Mouse (Mus musculus) adrenal gland, adult 18-20 months (tissue): ENCODE measurements around the gene Gchfr. TPM values are rescaled to one million over a fixed set of nuclear protein-coding genes. Genes with fewer than 3 reads are reported as not detected.

ENCODE experiments used
- DNase-seq, 2 experiments: peaks; one replicate each; pipeline ENCODE4 v3.0.0; 2021 to 2022; ENCODE audit warnings: low spot score in 2 of 2
- total RNA-seq, 2 experiments: library from RNA; stranded (reverse); gene quantifications; 1 replicate in 1 of 2; 2 replicates in 1 of 2; pipeline ENCODE4 v1.2.3; 2021

Gchfr gene
- total RNA-seq, 2 experiments from 2014 or later, result 24.3 to 26.0 TPM

DNA sequence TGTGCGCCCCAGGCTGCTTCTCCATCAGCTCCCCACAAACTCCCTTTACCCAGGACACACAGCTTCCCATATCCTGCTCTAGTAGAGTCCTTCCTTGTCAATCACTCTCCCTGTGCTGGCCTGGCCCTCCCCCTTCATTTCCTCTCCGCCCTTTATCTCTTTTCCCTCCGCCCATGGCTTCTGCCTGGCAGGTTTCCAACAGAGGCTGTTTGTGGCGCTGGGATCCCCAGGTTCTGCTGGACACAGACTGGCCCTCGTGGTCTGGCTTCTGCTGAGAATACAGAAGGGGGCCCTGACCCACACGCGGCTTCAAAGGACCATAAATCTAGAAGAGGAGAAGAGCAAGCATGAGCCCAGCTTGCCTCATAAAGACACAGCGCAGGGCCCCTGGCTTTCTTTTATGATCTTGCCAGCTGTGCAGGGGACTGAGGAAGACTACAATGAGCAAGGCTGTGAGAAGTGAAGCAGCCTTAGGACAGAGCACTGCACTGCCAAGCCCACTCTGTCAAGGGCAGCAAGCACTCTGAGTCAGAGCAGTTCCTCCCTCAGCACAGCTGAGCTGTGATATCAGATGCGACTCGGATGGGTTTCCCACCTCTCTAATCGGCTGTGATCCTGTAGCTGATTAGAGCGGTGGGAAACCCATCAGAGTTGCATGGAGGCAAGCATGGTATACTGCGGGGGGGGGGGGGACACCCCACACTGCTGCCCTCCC is 5.4 kb downstream of the Gchfr start:
- DNase-seq, result peak; percentile 61 to 64

DNA sequence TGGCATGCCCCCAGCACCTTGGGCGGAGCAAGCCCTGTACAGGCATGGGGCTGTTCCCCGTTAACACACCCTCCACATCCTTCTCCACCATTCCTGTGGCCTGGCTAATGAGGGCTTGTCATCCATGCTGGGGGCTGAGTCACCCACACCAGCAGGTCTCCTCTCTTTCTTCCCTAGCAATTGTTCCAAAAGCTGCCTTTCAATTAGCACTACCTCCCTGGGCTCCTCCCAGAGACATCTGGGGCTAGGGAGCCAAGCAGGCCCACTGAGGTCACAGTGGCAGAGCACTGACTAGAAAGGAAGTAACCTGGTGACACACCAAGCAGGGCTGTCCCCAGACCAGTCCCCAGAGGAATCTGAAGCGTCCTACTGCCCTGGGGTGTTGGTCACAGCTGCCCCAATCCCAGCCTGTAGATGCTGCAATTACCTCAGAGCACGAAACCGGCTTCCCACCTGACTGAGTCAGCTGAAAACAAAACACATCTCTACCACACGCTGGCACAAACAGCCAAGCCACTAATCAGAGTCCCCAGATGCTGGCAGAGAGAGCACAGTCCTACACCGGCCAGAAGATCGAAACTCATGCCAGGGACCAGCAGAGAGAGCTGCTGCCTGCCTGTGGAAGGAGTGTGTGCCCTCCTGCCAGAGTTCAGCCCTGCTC is 6.5 kb downstream of the Gchfr start, which contains the start of gene Gm14137:
Gene Gm14137, plus strand, starts transcription at position 519 of the 661 bp plus-strand sequence.
- no peak for DNase-seq

DNA sequence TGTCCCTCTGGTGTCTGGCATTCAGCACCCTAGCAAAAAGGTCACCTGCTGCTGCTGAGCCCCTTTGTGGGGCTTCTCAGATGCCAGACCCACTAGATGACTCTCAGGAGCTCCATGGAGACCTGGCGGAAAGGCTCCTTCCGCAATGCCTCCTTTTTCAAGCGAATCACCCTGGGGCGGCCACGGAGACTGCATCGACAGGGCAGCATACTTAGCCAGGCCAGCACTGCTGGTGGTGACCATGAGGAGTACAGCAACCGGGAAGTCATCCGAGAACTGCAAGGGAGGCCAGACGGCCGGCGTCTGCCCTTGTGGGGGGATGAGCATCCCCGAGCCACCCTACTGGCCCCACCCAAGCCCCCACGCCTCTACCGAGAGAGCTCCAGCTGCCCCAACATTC is 7.3 kb downstream of the Gchfr start:
- DNase-seq, result no peak

DNA sequence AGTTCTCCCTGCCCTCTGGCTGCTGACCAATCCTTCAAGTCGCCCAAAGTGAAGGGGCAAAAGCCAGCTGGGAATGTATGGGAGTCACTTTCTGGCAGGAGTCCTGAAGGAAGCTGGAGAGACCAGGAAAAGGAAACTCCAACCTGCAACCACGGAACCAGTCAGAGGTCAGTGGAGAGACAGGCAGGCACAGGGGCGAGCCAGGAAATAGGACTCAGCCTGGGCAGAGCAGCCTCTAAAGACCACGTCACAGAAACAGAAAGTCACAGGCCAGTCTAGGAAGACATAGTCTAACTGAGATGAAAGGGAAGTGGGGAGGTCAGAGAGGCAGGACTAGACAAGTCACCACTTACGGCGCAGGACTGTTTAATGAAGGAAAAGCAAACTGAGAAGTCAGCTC is 8.0 kb downstream of the Gchfr start:
- no peak for DNase-seq

DNA sequence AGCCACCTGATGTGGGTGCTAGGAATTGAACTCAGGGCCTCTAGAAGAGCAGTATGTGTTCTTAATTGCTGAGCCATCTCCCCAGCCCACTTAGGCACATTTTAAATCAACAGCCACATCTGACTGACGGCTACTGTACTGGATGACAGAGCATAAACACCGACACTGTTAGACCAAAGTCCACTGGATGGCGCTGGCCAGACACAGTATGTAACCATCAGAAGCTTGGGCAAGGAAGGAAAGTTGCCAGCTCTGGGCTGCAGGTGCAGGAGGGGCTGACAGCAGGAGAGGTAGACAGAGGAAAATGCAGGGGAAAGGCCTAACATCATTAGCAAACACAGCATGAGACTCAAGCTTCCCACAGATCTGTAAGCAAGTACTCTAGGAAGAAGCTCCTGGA is 9.2 kb downstream of the Gchfr start:
- DNase-seq, result no peak

DNA sequence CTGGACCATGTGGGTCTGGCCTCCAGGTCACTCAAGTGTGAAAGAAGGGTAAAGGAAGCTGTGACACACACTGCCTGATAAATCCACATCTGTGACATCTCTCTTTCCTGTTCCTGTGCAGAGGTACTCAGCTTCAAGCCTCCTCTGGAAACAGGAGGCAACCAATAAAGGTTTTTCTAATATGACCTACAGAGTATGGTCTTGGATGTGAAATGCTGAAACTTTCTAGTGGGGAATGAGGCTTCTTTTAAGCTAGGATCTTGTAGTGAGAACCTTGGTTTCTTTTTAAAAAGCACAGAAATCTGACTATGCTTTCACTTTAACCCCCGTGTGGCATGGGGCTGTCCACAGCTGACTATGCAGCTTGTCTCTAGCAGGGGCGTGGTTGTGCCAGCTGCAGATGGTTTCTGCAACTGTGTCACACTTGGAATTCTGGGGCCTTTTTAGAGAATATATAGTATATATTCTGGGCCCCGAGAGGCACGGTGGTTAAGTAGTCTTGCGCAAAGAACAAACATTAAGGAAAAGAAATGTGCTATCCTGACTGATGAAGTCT is 9.9 kb downstream of the Gchfr start:
- DNase-seq, result no peak

DNA sequence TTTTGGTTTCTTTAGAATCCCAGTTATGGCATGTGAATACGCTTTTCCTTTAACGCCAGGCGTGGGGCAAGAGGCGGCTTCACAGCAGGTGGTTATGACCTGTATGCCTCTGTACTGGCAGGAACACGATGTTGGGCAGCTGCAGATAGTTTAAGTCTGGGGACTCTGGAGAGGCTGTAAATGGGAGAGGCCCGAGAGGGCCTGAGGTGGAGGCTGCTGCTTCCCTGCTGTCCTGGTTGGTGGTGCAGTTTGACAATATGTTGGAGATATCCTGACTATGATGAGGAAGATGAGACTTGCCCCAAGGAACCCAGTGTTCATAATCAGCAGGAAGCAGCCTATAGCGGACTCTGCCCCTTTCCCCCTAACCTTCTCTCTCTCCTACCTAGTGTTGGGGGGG is 15.3 kb downstream of the Gchfr start:
- no peak for DNase-seq

DNA sequence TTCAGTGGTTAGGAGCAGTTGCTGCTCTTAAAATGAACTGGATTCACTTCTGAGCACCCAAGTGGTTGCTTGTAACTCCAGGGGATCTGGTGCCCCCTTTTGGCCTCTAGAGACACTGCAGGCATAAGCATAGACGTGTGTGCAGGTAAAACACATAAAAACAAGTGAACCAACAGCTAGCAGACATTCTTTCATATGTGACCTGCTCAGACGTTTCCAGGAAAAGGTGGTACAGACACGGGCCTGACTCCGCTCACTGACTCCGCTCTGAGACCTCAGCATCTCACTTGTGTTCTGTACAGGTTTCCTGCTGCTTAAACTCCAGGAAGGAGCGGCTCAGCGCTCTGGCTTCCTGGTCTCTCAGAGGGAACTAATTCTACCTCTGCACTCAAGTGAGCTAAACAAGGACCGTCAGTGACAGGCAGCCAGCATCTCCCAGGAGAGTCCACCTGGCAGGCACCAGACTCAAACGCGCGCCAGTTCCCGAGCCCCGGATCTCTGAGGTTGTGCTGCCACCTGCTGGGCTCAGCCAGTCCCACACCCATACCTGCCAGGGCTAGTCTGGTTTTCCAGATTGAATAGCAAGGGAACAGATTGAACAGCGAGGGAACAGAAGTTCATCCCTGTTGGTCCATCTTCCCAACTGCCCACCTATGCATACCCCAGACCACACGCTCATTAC is 21.6 kb downstream of the Gchfr start:
- peak; percentile 87 to 91 for DNase-seq

DNA sequence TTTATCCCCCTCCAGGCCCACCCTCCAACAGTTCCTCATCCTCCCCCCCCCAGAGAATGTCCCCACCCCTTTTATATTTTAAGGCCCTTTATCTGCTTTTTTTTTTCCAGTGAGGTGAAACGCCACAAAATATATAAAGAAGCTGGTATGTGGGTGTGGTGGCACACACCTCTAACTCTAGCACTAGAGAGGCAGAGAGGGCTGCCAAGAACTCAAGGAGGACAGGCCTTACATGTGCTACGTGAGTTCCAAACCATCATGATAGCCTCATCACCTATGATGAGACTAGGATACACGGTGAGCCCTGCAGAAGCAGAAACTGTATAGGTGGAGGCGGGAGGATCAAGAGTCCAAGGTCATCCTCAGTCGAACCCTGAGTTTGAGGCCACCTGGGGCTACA is 23.4 kb downstream of the Gchfr start:
- DNase-seq, result no peak

DNA sequence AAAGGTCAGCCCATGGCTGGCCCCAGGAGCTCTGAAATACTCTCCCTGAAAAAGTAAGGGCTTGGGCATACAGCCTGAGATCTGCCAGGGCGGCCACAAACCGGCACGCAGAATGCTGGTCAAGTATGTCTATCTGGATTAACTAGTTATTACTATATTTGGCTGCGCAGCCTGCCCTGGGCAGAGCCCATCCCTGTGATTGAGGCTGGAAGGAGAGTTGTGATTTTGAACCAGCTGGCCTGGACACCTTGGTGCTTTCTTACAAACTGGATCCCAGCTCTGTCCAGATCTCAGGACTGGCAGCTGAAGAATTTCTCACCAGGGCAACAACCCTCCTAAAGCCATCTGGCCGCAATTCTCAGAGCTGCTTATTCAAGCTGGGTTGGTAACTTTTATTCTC is 26.6 kb downstream of the Gchfr start:
- no peak for DNase-seq

DNA sequence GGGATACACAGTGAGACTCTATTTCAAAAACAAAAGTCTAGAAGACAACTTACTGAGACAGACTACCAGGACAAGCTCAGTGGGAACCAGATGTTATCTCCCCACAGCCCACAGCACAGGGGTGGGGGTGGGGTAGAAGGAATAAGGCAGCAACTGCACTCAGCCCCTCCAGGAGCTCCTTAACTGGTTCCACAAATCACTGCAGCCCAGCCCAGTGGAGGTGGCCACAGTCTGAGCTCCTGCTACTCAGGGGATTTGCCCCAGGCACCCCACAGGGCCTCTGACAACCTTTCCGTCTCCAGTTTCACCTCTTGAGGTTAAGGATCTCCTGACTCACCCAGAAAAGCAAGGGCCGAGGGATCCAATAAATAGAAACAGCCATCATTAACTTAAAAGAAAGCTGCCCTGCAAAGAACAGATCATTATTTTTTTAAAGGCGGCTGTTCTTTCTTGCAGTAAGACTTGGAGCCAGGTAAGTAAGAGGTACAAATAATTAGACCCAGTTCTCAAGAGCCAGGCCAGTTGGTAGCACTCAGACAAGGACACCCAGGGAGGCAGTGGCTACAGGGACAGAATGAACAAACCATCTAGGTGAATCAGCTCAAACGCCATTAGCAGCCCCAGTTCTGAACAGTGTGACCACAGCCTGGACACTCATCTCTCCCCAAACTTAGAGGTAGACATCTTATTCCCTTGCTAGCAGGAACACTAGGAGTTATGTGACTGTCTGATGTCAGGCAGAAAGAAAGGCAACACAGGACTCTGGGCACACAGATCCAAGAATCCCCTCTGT is 28.9 kb downstream of the Gchfr start:
- no peak for DNase-seq

DNA sequence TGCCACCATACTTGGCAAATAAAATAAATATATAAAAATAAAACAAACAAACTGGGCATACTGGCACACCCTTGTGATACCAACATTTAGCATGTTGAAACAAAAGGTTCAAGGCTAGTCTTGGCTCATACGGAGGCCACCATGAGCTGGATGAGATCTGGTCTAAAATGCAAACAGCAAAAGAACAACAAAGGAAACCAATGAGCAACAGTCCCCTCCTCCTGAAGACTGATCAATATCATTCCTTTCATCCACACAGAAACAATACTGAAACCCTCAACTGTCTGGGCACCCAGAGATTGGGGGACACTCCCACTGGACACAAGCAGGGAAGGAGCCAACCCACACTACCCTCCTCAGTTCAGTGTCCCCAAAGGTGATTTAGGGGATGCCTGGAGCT is 29.9 kb downstream of the Gchfr start:
- no peak for DNase-seq

DNA sequence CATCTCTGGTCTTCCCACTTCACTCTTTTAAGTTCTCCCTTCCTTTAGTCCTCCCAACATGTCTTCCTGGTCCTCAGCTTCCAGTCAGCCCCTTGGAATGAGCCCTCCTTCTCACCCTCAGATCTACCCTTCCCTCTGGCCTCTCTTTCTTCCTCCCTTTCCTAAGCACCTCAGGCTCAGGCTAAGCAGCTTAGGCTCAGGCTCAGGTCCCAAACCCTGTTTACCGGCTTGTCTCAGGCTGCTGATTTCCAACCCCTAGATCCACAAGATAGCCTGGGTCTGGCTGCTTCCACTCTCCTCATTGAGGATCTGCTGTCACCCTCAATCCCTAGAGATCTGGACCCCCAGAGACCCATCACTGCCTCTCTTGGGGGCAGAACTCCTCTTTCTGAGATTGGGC is 30.5 kb downstream of the Gchfr start:
- no peak for DNase-seq

DNA sequence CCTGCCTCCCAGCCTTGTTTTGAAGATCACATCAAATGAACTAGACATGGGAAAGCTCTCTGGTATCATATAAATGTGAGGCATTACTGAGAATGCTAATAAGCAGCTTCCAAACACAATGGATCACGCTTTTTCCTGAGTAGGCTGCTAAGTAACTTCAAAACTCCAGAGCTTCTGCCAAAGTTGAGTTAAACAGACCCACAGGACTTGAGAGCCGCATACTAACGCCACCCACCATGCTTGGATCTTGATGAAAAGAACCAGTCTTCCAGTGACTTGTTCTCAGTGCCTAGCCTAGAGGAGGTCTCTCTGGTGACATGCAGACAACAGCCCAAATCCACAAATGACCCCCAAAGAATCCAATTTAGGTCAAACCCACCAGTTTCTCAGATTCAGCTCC is 31.4 kb downstream of the Gchfr start:
- DNase-seq, result no peak

DNA sequence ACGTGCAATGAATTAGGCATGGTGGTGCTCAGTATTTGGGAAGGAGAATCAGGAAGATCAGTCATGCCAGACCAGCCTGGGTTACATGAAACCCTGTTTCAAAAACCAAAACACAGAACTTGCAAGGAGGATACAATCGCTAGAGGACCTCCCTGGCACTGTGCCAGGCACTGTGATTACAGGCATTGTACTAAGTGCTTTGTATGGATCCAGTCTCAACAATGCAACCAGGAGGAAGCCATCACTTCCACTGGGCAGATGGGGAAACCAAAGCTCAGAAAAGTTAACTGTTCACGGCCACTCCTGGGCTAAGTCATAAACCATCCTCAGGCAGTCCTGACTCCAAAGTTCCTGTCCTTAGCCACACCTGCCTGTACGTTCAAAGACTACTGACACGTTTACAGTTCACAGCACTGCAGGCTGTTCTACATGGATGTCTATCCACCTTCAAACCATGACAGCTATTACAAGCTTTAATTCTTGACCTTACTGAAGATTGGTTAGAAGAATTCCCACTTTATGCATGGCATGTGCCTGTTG is 35.4 kb downstream of the Gchfr start:
- peak in 1 of 2 experiments; percentile 39 for DNase-seq

DNA sequence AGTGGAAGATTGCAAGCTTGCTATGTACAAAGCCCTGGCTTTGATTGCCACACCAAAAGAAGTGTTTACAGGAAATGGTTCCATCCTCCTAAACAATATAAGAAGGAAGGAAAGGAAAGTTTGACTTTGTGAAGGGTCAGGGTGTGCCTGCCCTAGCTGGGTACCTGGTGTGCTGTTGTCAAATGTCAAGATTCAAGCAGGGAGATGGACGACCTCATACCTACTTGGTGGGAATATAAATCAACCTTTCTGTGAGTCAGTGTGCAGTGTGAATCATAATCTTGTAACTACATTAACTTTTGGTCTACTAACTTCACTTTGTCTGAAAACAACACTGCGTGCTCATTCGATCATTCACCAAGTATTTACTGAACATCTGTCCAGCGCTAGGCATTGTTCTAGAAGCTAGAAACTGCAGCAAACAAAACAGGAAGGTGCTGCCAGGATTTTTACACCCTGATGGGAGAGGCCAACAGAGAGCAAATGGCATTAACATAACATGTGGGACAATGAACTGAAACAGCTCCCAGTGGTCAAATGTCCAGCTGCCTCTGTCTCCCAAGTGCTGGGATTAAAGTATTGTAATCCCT is 36.4 kb downstream of the Gchfr start:
- no peak for DNase-seq

DNA sequence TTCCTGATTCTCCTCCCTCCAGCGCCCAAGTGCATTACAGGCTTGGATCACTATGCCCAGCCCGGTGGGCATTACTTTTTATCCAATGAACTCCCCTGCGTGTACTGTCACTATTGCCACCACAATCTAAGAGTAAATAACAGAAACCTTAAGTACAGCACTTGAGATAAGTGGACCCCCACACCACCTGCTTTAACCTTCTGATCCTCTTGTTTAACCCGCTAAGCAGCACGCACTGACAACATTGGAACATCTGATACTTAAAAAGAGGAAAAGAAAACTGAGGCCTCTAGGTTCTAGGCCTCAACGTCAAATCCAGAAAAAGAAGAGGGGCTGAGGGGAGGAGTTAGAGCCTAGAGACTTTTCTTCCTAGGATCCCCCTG is 40.4 kb downstream of the Gchfr start:
- no peak for DNase-seq

DNA sequence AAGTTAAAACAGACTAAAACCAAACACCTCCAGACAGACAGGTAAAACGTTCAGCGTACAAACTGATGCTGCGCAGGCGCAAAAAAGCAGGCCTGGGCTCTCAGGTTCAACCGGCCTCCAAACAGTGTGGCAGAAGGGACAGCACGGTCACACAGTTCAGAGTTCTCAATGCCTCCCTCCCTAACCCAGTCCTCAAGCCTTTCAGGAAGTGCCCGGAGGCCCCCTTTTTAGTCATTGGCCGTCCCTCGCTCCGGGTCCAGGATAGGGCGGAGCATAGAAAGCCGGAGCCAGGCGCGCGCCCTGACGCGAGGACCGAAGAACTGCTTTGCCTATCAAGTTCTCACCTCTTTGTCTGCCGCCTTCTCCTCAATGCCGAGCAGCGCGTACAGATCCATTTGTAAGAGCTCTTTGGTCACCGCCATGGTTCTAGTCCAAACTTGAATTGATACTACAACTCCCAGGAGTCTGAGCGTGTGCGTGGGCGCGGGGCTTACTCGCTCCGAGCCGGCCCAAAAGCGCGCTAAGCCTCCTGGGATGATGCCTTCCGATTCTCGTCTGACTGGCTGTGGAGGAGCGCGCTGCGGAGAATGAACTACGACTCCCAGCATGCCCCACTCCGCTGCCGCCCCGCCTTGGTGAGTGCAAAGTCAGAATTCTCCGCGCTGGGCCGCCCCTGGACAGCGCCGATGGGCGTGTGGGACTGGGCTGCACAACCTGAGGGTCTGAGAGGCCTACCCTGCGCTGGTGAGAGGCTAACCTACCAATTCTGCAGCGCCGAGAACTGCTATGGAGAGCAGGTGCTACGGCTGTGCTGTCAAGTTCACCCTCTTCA is 41.0 kb downstream of the Gchfr start, which contains the start of the genes Zfyve19 and Dnajc17:
Gene Zfyve19, plus strand, starts transcription at position 274 of the 832 bp plus-strand sequence.
Gene Dnajc17, minus strand, starts transcription at position 452 of the 832 bp plus-strand sequence.
- DNase-seq, result peak; percentile 84 to 88

DNA sequence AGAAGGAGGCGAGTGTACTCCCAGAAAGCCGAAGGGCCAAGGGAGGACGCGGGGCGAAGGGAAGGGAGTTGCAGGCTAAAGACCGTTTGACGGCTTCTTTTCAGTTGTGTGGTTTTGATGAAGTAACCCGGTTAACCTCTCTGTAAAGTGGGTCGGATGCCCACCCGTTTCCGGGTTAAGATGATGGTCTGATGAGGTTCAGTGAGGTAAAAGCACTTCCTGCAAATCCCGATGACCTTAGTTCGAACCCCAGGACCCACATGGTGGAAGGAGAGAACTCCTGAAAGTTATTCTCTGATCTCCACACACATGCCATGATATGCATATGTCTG is 41.6 kb downstream of the Gchfr start:
- DNase-seq, result no peak
